Mouse (Mus musculus): ENCODE data around the gene Topors. TPM values are rescaled to one million over a fixed set of nuclear protein-coding genes. Genes with fewer than 3 reads are reported as not detected.

Gene Topors
- polyA plus RNA-seq, 1 experiment from 2014 or later = 36.2 TPM

DNA sequence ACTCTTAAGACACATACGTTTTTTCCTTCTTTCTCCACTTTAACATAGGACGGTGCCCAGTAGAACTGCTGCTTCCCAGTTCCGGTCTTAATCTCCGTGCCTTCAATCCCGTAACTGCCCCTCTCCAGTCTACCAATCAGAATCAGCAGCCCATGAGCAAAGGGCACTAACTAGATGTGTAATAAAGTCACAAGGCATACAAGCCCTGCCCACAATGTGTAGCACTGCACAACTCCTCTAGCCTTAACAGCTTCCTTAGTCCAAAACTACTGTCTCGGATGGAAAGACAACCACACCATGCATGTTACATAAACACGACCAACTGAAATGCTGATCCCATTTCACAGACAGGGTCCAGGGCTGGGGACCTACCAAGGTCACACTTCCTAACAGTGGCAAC is 2.0 kb downstream of the Topors start:
- WGBS = 67% methylated on average over 7 of the region's 7 CpGs
- ATAC-seq (ENCODE audit: low FRiP score, low TSS enrichment) = no peak

DNA sequence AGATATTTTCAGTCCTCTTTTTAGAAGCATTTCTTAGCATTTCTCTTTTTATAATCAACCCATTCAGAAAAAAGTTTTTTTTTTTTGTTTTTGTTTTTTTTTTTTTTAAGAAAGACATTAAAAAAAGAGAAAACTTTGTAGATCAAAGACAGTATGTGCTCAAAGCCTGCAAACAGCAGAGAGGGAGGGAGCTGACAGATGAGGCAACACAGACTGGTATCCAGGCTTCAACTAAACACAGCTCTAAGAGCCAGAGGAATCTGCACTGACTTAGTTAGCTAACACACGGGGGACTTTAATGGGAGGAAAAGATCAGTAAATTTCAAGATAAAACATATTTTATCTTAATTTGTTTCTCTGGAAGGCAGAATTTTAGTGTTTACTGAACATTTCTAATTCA is 5.3 kb downstream of the Topors start:
- no peak overlapping the region for H3K27ac ChIP-seq (replicated peaks; ENCODE audit: low read depth, low read length)
- H3K36me3 ChIP-seq (ENCODE audit: control insufficient read depth, insufficient read depth, low read length) = peaks cover 47% of the 10 kb centered on the region
- no peaks in the 10 kb centered on the region for H3K9me3 ChIP-seq (ENCODE audit: control insufficient read depth, low read length)
- no peak overlapping the region for H3K4me3 ChIP-seq (replicated peaks; ENCODE audit: low read depth, low read length)
- peaks cover 14% of the 10 kb centered on the region for H3K4me1 ChIP-seq (ENCODE audit: control insufficient read depth, insufficient read depth, low read length)
- WGBS = 84% methylated on average over 1 of the region's 1 CpGs
- ATAC-seq (ENCODE audit: low FRiP score, low TSS enrichment) = no peak
- H3K27me3 ChIP-seq (ENCODE audit: control insufficient read depth, insufficient read depth, low read length) = no peaks in the 10 kb centered on the region
- H3K4me2 ChIP-seq (ENCODE audit: low read length) = no peak overlapping the region
- no peak overlapping the region for H3K9ac ChIP-seq (replicated peaks; ENCODE audit: low read length)
- no peak for DNase-seq

More for the DNA sequence above, 2.0 kb downstream of the Topors start:
- Histone ChIP-seq H3K4me1 (ENCODE audit: control insufficient read depth, insufficient read depth, low read length) (peaks cover 14% of the 10 kb centered on the region), H3K36me3 (ENCODE audit: control insufficient read depth, insufficient read depth, low read length) (peaks cover 24% of the 10 kb centered on the region), H3K27me3 (ENCODE audit: control insufficient read depth, insufficient read depth, low read length) (no peaks in the 10 kb centered on the region), H3K9ac (replicated peaks; ENCODE audit: low read length) (peak overlapping the region; percentile 82), H3K4me2 (ENCODE audit: low read length) (peak overlapping the region; percentile 94), H3K9me3 (ENCODE audit: control insufficient read depth, low read length) (no peaks in the 10 kb centered on the region), H3K4me3 (replicated peaks; ENCODE audit: low read depth, low read length) (peak overlapping the region; percentile 85), H3K27ac (replicated peaks; ENCODE audit: low read depth, low read length) (peak overlapping the region; percentile 93)
- DNase-seq = no peak

DNA sequence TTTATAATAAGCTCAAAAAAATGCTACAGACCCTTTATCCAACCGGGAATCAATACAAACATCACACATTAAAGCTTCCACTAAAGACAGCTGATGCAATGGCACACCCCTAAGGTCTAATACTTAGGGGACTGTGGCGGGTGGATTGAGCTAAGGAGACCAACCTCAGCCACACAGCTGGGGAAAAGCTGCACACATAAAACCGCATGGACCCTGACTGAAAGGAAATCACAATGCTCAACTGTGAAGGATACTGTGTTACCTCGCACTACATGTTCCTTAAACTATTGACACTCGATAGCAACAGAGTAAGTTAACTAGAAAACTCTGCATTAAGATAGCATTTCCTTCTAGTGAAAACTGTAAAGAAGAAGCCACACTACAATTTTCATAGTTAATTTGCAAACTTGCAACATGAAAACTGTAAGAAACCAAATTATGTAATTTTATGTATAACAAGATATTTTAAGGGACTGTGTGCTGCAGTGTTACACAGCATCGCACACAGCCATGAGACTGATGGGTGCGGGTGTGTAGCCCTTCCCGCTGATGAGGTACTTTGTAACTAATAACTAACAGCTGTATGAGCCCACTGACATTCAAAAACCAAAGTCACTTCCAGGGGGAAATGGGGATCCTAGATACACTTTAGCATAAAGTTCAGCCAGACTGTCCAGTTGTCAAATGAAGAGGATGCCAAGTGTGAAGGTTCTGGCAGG is 15.1 kb downstream of the Topors start:
- Histone ChIP-seq H3K9me3 (ENCODE audit: control insufficient read depth, low read length) (no peaks in the 10 kb centered on the region), H3K4me3 (replicated peaks; ENCODE audit: low read depth, low read length) (no peak overlapping the region)
- 91% methylated on average over 8 of the region's 8 CpGs for WGBS

DNA sequence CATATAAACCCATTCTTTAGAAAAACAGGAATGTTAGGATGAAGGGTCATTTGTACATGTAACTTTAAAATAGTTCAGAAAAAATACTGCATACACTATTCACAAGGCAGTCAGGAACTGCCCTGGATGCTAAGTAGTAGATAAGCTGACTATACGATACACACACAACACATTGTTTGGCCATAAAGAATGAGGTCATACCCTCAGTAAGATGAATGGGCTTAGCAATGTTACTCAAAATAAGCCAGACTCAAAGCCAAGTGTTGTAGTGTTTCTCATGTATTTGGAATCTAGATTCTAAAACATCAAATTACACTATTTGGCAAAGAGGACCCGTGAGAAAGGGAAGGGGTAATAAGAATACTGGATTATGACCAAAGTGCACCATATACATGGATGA is 15.9 kb downstream of the Topors start:
- Histone ChIP-seq H3K27me3 (ENCODE audit: control insufficient read depth, insufficient read depth, low read length) (no peaks in the 10 kb centered on the region), H3K4me2 (ENCODE audit: low read length) (no peak overlapping the region), H3K36me3 (ENCODE audit: control insufficient read depth, insufficient read depth, low read length) (peaks cover 7% of the 10 kb centered on the region), H3K4me1 (ENCODE audit: control insufficient read depth, insufficient read depth, low read length) (no peaks in the 10 kb centered on the region), H3K27ac (replicated peaks; ENCODE audit: low read depth, low read length) (no peak overlapping the region), H3K4me3 (replicated peaks; ENCODE audit: low read depth, low read length) (no peak overlapping the region), H3K9me3 (ENCODE audit: control insufficient read depth, low read length) (no peaks in the 10 kb centered on the region), H3K9ac (replicated peaks; ENCODE audit: low read length) (no peak overlapping the region)
- ATAC-seq (ENCODE audit: low FRiP score, low TSS enrichment) (no peak), DNase-seq (no peak)
- WGBS = 82% methylated on average over 2 of the region's 2 CpGs

More for the DNA sequence above, 15.1 kb downstream of the Topors start:
- ATAC-seq (ENCODE audit: low FRiP score, low TSS enrichment) (no peak), DNase-seq (no peak)
- Histone ChIP-seq H3K27me3 (ENCODE audit: control insufficient read depth, insufficient read depth, low read length) (no peaks in the 10 kb centered on the region), H3K9ac (replicated peaks; ENCODE audit: low read length) (no peak overlapping the region), H3K4me2 (ENCODE audit: low read length) (no peak overlapping the region), H3K27ac (replicated peaks; ENCODE audit: low read depth, low read length) (no peak overlapping the region), H3K36me3 (ENCODE audit: control insufficient read depth, insufficient read depth, low read length) (peaks cover 15% of the 10 kb centered on the region), H3K4me1 (ENCODE audit: control insufficient read depth, insufficient read depth, low read length) (no peaks in the 10 kb centered on the region)

DNA sequence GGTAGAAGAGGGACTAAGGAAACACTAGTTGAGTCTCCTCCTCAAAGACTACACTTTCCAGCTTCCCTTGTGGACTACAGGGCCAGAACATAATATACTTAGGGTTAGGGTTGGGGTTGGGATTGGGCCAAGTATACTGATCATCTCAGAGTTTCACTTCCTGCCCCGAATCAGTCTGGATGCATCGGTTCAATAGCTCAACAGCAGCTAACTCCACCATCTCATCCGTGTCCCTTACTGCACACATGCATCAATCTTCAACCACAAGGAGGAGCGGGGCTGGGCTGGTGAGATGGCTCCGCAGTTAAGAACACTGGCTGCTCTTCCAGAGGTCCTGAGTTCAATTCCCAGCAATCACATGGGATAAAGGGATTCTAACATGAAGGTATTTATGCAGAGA is 18.7 kb downstream of the Topors start:
- ATAC-seq (ENCODE audit: low FRiP score, low TSS enrichment) (no peak), DNase-seq (no peak)
- Histone ChIP-seq H3K4me1 (ENCODE audit: control insufficient read depth, insufficient read depth, low read length) (no peaks in the 10 kb centered on the region), H3K27me3 (ENCODE audit: control insufficient read depth, insufficient read depth, low read length) (no peaks in the 10 kb centered on the region), H3K9ac (replicated peaks; ENCODE audit: low read length) (no peak overlapping the region), H3K27ac (replicated peaks; ENCODE audit: low read depth, low read length) (no peak overlapping the region), H3K36me3 (ENCODE audit: control insufficient read depth, insufficient read depth, low read length) (no peaks in the 10 kb centered on the region), H3K4me2 (ENCODE audit: low read length) (no peak overlapping the region), H3K9me3 (ENCODE audit: control insufficient read depth, low read length) (no peaks in the 10 kb centered on the region), H3K4me3 (replicated peaks; ENCODE audit: low read depth, low read length) (no peak overlapping the region)
- WGBS = 94% methylated on average over 5 of the region's 5 CpGs

GRCm38 (mm10) chr4:40244035-40244434 is 25.6 kb downstream of the Topors start:
- no peak overlapping the region for H3K4me3 ChIP-seq (replicated peaks; ENCODE audit: low read depth, low read length)
- ATAC-seq (ENCODE audit: low FRiP score, low TSS enrichment) = no peak
- WGBS = 89% methylated on average over 8 of the region's 8 CpGs
- DNase-seq = no peak
- H3K27ac ChIP-seq (replicated peaks; ENCODE audit: low read depth, low read length) = no peak overlapping the region
- 0 out of 2 replicates have a peak, but pooled peaks cover 5% of the 10 kb centered on the region for H3K4me1 ChIP-seq (ENCODE audit: control insufficient read depth, insufficient read depth, low read length)
- H3K27me3 ChIP-seq (ENCODE audit: control insufficient read depth, insufficient read depth, low read length) = no peaks in the 10 kb centered on the region
- no peak overlapping the region for H3K9ac ChIP-seq (replicated peaks; ENCODE audit: low read length)
- H3K9me3 ChIP-seq (ENCODE audit: control insufficient read depth, low read length) = no peaks in the 10 kb centered on the region
- no peak overlapping the region for H3K4me2 ChIP-seq (ENCODE audit: low read length)
- no peaks in the 10 kb centered on the region for H3K36me3 ChIP-seq (ENCODE audit: control insufficient read depth, insufficient read depth, low read length)

DNA sequence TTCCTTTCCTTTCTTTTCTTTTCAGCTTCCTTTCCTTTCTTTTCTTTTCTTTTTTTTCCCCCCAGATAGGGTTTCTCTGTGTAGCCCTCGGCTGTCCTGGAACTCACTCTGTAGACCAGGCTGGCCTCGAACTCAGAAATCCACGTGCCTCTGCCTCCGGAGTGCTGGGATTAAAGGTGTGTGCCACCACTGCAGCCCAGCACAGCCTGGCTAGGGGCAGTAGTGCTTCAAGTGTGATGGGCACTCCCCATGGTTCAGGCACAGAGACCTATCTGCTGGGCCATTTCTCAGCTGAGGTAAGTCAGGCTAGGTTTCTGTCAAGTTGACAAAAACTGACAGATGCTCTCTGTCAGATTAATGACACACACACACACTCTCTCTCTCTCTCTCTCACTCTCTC is 26.6 kb downstream of the Topors start:
- H3K4me1 ChIP-seq (ENCODE audit: control insufficient read depth, insufficient read depth, low read length) = 0 out of 2 replicates have a peak, but pooled peaks cover 6% of the 10 kb centered on the region
- H3K27me3 ChIP-seq (ENCODE audit: control insufficient read depth, insufficient read depth, low read length) = no peaks in the 10 kb centered on the region
- no peak overlapping the region for H3K4me2 ChIP-seq (ENCODE audit: low read length)
- no peak overlapping the region for H3K9ac ChIP-seq (replicated peaks; ENCODE audit: low read length)
- H3K9me3 ChIP-seq (ENCODE audit: control insufficient read depth, low read length) = no peaks in the 10 kb centered on the region
- H3K36me3 ChIP-seq (ENCODE audit: control insufficient read depth, insufficient read depth, low read length) = no peaks in the 10 kb centered on the region
- H3K4me3 ChIP-seq (replicated peaks; ENCODE audit: low read depth, low read length) = no peak overlapping the region
- WGBS = 74% methylated on average over 4 of the region's 4 CpGs
- ATAC-seq (ENCODE audit: low FRiP score, low TSS enrichment) (no peak), DNase-seq (no peak)
- H3K27ac ChIP-seq (replicated peaks; ENCODE audit: low read depth, low read length) = no peak overlapping the region

DNA sequence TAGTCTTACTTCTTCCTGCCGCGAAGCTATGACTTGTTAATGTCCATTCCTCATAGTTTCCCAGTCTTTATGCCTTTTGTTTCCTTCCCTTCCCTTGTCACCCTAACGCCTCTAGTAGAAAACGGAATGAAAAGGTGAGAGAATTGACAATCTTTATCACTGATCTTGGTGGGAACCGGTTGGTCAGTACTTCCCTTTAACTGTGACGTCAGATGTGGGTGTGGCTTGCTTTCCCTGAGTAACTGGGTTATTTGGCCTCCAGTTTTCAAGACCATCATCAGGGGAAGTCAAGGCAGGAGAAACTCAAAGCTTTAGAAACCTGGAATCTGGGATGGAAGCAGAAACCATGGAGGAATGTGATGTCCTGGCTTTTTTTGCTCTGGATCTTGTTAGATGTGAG is 27.7 kb downstream of the Topors start:
- Histone ChIP-seq H3K36me3 (ENCODE audit: control insufficient read depth, insufficient read depth, low read length) (no peaks in the 10 kb centered on the region), H3K27ac (replicated peaks; ENCODE audit: low read depth, low read length) (no peak overlapping the region), H3K9me3 (ENCODE audit: control insufficient read depth, low read length) (no peaks in the 10 kb centered on the region), H3K4me3 (replicated peaks; ENCODE audit: low read depth, low read length) (no peak overlapping the region), H3K4me1 (ENCODE audit: control insufficient read depth, insufficient read depth, low read length) (0 out of 2 replicates have a peak, but pooled peaks cover 6% of the 10 kb centered on the region), H3K9ac (replicated peaks; ENCODE audit: low read length) (no peak overlapping the region), H3K27me3 (ENCODE audit: control insufficient read depth, insufficient read depth, low read length) (no peaks in the 10 kb centered on the region), H3K4me2 (ENCODE audit: low read length) (no peak overlapping the region)
- 58% methylated on average over 6 of the region's 6 CpGs for WGBS
- ATAC-seq (ENCODE audit: low FRiP score, low TSS enrichment) (no peak), DNase-seq (no peak)

DNA sequence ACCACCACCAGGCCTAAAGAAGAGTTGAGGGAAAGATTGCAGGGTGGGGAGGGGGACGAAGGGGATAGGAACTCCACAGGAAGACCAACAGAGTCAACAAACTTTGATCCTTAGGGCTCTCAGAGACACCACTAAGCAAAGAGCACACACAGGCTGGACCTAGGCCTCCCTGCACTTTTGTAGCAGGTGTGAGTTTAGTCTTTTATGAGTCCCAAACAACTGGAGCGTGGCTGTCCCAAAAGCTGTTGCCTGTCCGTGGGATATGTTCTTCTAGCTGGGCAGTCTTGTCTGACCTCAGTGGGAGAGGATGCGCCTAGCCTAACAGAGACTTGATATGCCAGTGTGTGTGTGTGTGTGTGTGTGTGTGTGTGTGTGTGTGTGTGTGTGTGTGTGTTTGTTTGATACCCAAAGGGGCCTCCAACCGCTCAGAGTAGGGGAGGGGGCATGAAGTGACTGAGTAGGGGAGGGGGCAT is 29.3 kb downstream of the Topors start:
- no peaks in the 10 kb centered on the region for H3K36me3 ChIP-seq (ENCODE audit: control insufficient read depth, insufficient read depth, low read length)
- H3K4me1 ChIP-seq (ENCODE audit: control insufficient read depth, insufficient read depth, low read length) = 0 out of 2 replicates have a peak, but pooled peaks cover 6% of the 10 kb centered on the region
- ATAC-seq (ENCODE audit: low FRiP score, low TSS enrichment) (no peak), DNase-seq (no peak)
- no peaks in the 10 kb centered on the region for H3K27me3 ChIP-seq (ENCODE audit: control insufficient read depth, insufficient read depth, low read length)
- peak overlapping the region; percentile 39 for H3K4me3 ChIP-seq (replicated peaks; ENCODE audit: low read depth, low read length)
- peak overlapping the region; percentile 77 for H3K4me2 ChIP-seq (ENCODE audit: low read length)
- no peaks in the 10 kb centered on the region for H3K9me3 ChIP-seq (ENCODE audit: control insufficient read depth, low read length)
- 41% methylated on average over 5 of the region's 5 CpGs for WGBS
- H3K27ac ChIP-seq (replicated peaks; ENCODE audit: low read depth, low read length) = no peak overlapping the region
- H3K9ac ChIP-seq (replicated peaks; ENCODE audit: low read length) = no peak overlapping the region
